Mouse (Mus musculus): ENCODE measurements around the gene Syce2.

- TF ChIP-seq MAX (IDR thresholded peaks at IDR 0.05; ENCODE audit: low read depth): no peak
- TF ChIP-seq POLR2A (IDR thresholded peaks at IDR 0.05; ENCODE audit: insufficient read length, low read depth): no peak
- no peak for TF ChIP-seq MYOG (IDR thresholded peaks at IDR 0.05; ENCODE audit: control insufficient read depth in 1 of 3, insufficient read depth in 1 of 3, insufficient read length in 2 of 3, low read depth in 2 of 3)
- TF ChIP-seq E2F4 (IDR thresholded peaks at IDR 0.05; ENCODE audit: insufficient read depth): no peak
- no peak for TF ChIP-seq CEBPB (IDR thresholded peaks at IDR 0.05; ENCODE audit: insufficient read depth, poor library complexity, severe bottlenecking)
- no peak for TF ChIP-seq POLR2AphosphoS2 (IDR thresholded peaks at IDR 0.05; ENCODE audit: insufficient read length, low read depth)
Measured at GRCm38 (mm10) chr8:84841514-84841913, 30.4 kb upstream of the Syce2 start.
